Mouse (Mus musculus) embryonic fibroblast, embryonic 13.5 days (primary cell): ENCODE data around the gene Pdia2.

Experiments used
- CTCF ChIP-seq: IDR thresholded peaks from 2 replicates; pipeline ENCODE4 v1.5.1; 2011; ENCODE audit warnings: mild to moderate bottlenecking, control low read depth, low read length, moderate library complexity, borderline replicate concordance; ENCODE audit not compliant: insufficient read depth
- POLR2A ChIP-seq: IDR thresholded peaks from 2 replicates; pipeline ENCODE4 v1.6.1; 2011; ENCODE audit warnings: low read depth, mild to moderate bottlenecking, control low read depth, low read length, moderate library complexity

DNA sequence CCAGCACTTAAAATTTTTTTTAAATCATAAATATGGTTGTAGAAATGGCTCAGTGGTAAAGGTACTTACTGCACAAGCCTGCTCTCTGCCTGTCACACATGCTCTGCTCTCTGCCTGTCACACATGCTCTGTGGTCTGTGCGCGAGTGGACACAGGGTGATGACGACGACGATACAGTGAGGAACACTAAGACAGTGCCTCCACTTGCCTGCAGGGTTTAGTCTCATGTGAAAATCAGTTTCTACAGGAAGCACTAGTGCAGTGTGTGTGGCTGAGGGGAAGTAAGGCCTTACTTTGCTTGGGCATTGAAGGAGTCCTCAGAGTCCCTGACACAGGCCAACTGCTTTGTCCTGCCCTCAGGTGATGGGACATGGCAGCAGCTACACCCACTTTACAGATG, 30.9 kb upstream of the Pdia2 start:
- TF ChIP-seq POLR2A (no peak), CTCF (no peak)
